Mouse (Mus musculus) cerebellum, adult 2 months (tissue): ENCODE measurements around the gene Atp1b2.

Experiments used
- CTCF ChIP-seq: fragments of 200-500 bp; IDR thresholded peaks from 2 replicates; pipeline ENCODE4 v1.5.1; 2011; ENCODE audit warnings: low read depth, mild to moderate bottlenecking, control low read depth, low read length, moderate library complexity, borderline replicate concordance; ENCODE audit not compliant: insufficient read depth
- POLR2A ChIP-seq: fragments of 200-500 bp; IDR thresholded peaks from 2 replicates; pipeline ENCODE4 v1.6.1; 2011; ENCODE audit warnings: low read length, control low read depth, borderline replicate concordance; ENCODE audit not compliant: insufficient read depth

GRCm38 (mm10) chr11:69584008-69584407 lies 21.7 kb downstream of the Atp1b2 start:
- TF ChIP-seq CTCF (no peak), POLR2A (no peak)
